Mouse (Mus musculus) kidney, adult 2 months (tissue): ENCODE data around the gene Olfr145. TPM values are rescaled to one million over a fixed set of nuclear protein-coding genes. Genes with fewer than 3 reads are reported as not detected.

Experiments used
- DNase-seq: peaks from one replicate; pipeline ENCODE4 v3.0.0; 2021
- H3K27ac ChIP-seq: fragments of 200-500 bp; 2 replicates; pipeline ENCODE4 v1.5.1; 2012; ENCODE audit warnings: low read depth, low read length, control low read depth, inconsistent platforms; ENCODE audit not compliant: insufficient read depth
- H3K27me3 ChIP-seq: fragments of 200-500 bp; replicated peaks from 2 replicates; pipeline ENCODE4 v1.6.1; 2012; ENCODE audit warnings: mild to moderate bottlenecking, moderate library complexity, low read length, inconsistent platforms; ENCODE audit not compliant: control insufficient read depth, insufficient read depth
- H3K36me3 ChIP-seq: fragments of 200-500 bp; 2 replicates; pipeline ENCODE4 v1.6.1; 2012; ENCODE audit warnings: mild to moderate bottlenecking, moderate library complexity, low read length, inconsistent platforms; ENCODE audit not compliant: control insufficient read depth, insufficient read depth
- H3K4me1 ChIP-seq: fragments of 200-500 bp; 2 replicates; pipeline ENCODE4 v1.6.1; 2011; ENCODE audit warnings: low read length; ENCODE audit not compliant: control insufficient read depth, insufficient read depth
- H3K4me3 ChIP-seq: fragments of 200-500 bp; 2 replicates; pipeline ENCODE4 v1.5.1; 2011; ENCODE audit warnings: mild to moderate bottlenecking, low read depth, low read length, control low read depth; ENCODE audit not compliant: insufficient read depth
- CTCF ChIP-seq: fragments of 200-500 bp; conservative IDR thresholded peaks from 2 replicates; pipeline ENCODE4 v1.5.1; 2011; ENCODE audit warnings: low read depth, mild to moderate bottlenecking, control low read depth, low read length, moderate library complexity, mixed read lengths; ENCODE audit not compliant: insufficient read depth, insufficient read length
- POLR2A ChIP-seq: fragments of 200-500 bp; IDR thresholded peaks from one replicate; pipeline ENCODE4 v1.6.1; 2011; ENCODE audit warnings: low read depth, low read length, control low read depth
- WGBS: fragments of 180-500 bp; shearing (Covaris S2); methylation state at CpG from one replicate; pipeline ENCODE4 v1.1.7; 2018; 5-methylcytosine and 5-hydroxymethylcytosine counted together
- polyA plus RNA-seq: library from polyadenylated mRNA; depleted of rRNA; stranded (reverse); fragments of >200 nt; gene quantifications from 2 replicates; pipeline ENCODE4 v1.2.3, GENCODE M21; 2012; rRNA removed

The Olfr145 gene
- polyA plus RNA-seq, 1 experiment, result not detected

DNA sequence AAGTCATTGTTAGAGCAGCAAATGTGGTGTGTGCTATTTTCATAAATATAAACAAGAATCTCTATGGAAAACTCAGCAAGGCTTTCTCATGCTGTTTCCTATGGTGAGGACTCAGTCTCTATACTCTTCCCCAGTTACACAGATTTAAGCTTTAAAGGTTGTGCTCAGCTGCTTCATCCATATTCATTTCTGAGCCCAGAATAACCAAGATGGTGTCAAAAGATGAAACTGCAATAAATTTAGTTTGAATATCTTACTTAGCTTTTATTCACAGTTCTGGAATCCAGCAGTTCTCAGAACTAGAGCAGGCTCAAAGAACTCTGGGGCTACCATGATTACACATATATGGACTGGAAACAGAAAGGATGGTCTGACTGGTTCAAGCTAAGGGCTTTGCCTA is 37.6 kb downstream of the Olfr145 start:
- Histone ChIP-seq H3K4me1 (no peaks in the 10 kb centered on the region), H3K27me3 (no peaks in the 10 kb centered on the region), H3K27ac (no peak overlapping the region), H3K36me3 (no peaks in the 10 kb centered on the region), H3K4me3 (no peak overlapping the region)
- TF ChIP-seq CTCF (no peak), POLR2A (no peak)
- no peak for DNase-seq

DNA sequence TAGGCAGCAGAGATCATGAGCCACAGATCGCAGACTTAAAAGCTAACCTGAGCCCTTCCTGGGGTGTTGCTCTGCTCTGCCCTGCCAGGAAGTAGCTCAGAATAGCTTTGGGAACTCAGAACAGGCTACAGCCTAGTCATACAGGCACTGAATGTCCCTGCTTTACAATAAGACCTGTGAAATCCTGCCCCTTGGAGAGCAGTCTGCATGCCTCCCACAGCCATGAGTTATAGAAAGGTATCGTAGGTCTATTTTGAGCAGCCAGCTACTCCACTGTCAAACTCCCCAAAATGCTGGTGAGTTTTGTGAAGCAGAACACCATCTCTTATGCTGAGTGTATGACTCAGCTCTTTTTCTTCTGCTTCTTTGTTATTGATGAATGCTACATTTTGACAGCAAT is 44.6 kb downstream of the Olfr145 start:
- no peak for DNase-seq
- 83% methylated on average over 2 of the region's 2 CpGs for WGBS
- H3K27me3 ChIP-seq, result no peaks in the 10 kb centered on the region
- TF ChIP-seq CTCF (no peak), POLR2A (no peak)
- no peaks in the 10 kb centered on the region for H3K4me1 ChIP-seq
- H3K36me3 ChIP-seq, result no peaks in the 10 kb centered on the region
- no peak overlapping the region for H3K27ac ChIP-seq
- no peak overlapping the region for H3K4me3 ChIP-seq

Other genes starting within 250 kb of the Olfr145 start
- 34.6 and 34.8 TPM in 2 replicates for gene Tbrg1, start 239.4 kb upstream of the Olfr145 start, polyA plus RNA-seq
- not detected in 2 replicates for gene Panx3, start 227.5 kb upstream of the Olfr145 start, polyA plus RNA-seq
- not detected in 2 replicates for gene Olfr160, start 180.5 kb upstream of the Olfr145 start, polyA plus RNA-seq
- not detected in 2 replicates for gene Olfr874, start 151.6 kb upstream of the Olfr145 start, polyA plus RNA-seq
- gene Olfr875, start 124.9 kb upstream of the Olfr145 start, polyA plus RNA-seq, result not detected in 2 replicates
- not detected in 2 replicates for gene Olfr876, start 93.7 kb upstream of the Olfr145 start, polyA plus RNA-seq
- not detected in 2 replicates for gene Olfr877, start 42.5 kb upstream of the Olfr145 start, polyA plus RNA-seq
- gene Olfr878, start 21.1 kb downstream of the Olfr145 start, polyA plus RNA-seq, result not detected in 2 replicates
- not detected in 2 replicates for gene Olfr881, start 95.1 kb downstream of the Olfr145 start, polyA plus RNA-seq
- gene Olfr883, start 129.1 kb downstream of the Olfr145 start, polyA plus RNA-seq, result not detected in 2 replicates
- not detected in 2 replicates for gene Olfr884, start 149.8 kb downstream of the Olfr145 start, polyA plus RNA-seq
- not detected in 2 replicates for gene Olfr885, start 164.6 kb downstream of the Olfr145 start, polyA plus RNA-seq
- gene Olfr887, start 187.3 kb downstream of the Olfr145 start, polyA plus RNA-seq, result not detected in 2 replicates
- not detected in 2 replicates for gene Olfr888, start 211.4 kb downstream of the Olfr145 start, polyA plus RNA-seq
- gene Olfr889, start 218.5 kb downstream of the Olfr145 start, polyA plus RNA-seq, result not detected in 2 replicates
- not detected in 2 replicates for gene Olfr890, start 245.8 kb downstream of the Olfr145 start, polyA plus RNA-seq